Mouse (Mus musculus) adrenal gland, postnatal 14 days (tissue): ENCODE measurements around the gene Dhx34. TPM values are rescaled to one million over a fixed set of nuclear protein-coding genes. Genes with fewer than 3 reads are reported as not detected.
"Not testable (repeated sequence)": the region's sequence is repeated elsewhere in the genome, so short reads cannot be mapped to it uniquely, and the experiment has no call there.

ENCODE experiments used
- DNase-seq: peaks from one replicate; pipeline ENCODE4 v3.0.0; 2021; ENCODE audit warnings: mixed read lengths
- long read RNA-seq, 2 experiments: library from polyadenylated mRNA; stranded (forward); transcript quantifications; one replicate each; pipeline ENCODE4 v2.0.0; 2021
- total RNA-seq: library from RNA; stranded (reverse); gene quantifications from 2 replicates; pipeline ENCODE4 v1.2.3, GENCODE M21; 2021

Gene Dhx34
- total RNA-seq, result 12.3 and 13.7 TPM in 2 replicates
- long read RNA-seq, experiment 1, partial matches to known transcripts, result 12 of 21 reads
- long read RNA-seq, experiment 1, other reads (novel, unspliced or antisense), result 8 of 21 reads
- long read RNA-seq, experiment 2, partial matches to known transcripts, result 12 of 22 reads
- long read RNA-seq, experiment 2, other reads (novel, unspliced or antisense), result 7 of 22 reads

DNA sequence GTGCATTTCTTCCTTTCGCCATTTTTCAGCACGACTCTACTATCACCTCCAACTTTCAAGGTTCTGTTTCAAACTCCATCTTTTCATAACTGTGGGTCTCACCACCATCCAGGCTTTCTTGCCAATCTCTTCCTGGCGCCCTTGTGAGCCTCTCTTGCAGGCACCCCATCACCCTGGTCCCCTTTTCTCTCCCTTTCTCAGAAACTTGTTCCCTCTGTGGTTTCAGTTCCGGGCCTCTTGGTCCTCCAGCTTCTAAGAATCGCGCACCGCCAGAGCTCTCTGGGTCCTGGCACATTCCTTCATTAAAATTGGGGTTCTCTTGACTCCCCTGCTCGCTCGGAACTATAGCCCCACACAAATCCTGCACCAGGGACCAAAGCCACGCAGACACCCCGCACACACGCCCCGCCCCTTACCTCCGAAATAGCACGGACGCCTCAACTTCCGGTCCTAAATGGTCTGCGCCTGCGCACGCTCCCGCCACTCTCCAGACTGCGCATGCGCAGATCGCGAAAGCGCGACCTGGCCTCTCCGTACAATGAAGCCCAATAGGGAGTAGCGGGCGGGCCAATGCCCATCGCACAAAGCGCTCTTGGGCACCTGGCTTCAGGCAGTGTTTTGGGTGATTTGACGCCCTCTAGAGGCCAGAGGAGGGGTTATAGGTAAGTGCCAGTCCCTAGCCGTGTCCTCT lies at the start of gene Dhx34:
Gene Dhx34, minus strand, starts transcription at position 456 of the 691 bp plus-strand sequence.
- peak; percentile 97 for DNase-seq

DNA sequence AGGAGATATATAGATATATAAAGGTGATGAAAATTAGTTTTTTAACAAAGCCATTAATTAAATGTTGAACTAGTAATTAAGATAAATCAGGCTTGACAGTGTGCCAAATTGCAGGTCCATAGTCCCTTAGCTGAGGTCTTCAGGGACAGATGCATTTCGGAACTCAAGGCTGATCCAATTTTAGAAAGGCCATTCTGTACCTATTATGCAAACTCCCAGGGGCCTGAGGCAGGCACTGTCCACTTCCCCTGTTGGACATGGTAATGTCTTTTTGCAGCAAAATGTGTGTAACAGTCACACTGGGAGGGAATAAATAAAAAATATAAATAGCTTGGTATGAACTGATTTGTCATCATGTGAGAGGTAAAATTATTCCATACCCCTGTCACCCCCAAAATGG lies 49.3 kb upstream of the Dhx34 start:
- no peak for DNase-seq

DNA sequence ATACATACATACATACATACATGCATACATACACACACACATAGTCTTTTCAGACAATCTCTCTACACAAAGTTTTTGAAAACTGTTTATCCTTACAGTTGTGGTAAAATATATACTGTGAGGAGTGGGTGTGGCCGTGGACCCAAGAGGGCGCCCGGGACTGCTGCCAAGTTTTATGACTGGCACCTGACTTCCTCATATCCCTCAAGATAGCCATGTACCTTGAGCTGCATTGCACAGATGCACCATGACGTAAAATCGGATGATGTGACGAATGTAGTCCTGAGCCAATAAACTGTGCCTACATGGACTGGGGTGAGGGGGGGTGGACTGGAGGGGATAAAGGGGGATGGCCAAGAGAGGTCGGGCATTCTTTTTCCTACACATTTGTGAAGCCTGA lies 44.8 kb upstream of the Dhx34 start:
- not testable (repeated sequence) for DNase-seq

DNA sequence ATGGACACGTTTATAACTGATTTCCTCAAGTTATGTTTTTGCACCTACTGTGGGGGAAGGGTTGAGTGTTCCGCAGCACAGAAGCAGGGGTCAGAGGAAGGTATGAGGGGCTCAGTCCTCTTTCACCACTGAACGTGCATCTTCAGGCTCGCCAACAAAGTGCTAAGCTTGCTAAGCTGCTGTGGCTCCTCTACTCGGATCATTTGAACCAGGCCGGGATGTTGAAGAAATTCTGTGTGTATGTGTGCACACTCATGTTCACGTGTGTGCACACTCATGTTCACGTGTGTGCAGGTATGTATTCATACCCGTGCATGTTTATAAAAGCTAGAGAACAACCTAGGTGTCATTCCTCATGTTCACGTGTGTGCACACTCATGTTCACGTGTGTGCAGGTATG lies 44.0 kb upstream of the Dhx34 start:
- DNase-seq, result no peak

DNA sequence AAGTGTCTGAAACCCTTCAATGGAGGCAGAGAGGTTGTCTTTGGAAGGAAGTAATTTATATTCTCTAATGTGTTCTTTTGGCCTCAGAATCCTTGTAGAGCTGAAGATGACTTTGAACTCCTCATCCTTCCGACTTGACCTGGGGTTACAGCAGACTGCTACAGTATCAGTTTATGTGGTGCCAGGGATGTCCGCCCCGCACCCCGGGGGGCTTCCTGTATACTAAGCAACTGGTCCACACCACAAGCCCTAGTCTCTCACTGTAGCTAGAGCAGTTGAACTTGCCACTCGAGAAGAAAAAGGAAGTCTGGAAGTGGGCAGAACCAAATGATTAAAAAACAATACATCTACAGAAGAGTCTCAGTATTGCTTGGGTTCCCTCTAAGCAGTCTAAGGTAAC lies 42.0 kb upstream of the Dhx34 start:
- DNase-seq, result no peak

DNA sequence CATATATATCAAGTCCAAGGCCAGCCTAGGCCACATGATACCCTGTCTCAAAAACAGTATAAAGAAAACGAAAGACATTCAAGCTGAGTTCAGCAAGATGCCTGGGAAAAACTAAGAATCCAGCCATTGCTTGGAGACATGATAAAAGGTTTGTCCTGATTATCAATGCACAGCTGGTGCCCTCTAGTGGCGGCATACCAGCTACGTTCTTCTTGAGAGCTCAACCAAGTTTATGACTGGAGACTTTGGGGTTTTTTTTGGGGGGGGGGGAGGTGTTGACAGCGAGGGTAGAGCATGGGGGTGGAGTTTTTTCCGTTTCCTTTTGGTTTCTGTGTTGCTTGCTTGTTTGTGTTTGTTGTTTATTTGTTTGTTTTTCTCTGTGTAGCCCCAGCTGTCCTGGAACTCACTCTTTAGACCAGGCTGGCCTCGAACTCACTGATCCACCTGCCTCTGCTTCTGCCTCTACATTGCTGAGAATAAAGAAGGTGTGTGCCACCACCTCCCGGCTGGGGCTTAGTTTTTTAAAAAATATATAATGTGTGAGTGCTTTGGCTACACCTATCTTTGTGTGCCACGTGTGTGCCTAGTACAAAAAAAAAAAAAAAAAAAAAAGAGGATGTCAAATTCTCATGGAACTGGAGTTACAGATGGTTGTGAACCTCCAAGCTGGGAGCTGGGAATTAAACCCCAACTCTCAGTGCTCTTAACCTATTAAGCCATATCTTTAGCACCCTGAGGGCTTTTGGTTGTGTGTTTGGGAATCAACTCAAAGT lies 41.4 kb upstream of the Dhx34 start:
- DNase-seq, result peak; percentile 87

DNA sequence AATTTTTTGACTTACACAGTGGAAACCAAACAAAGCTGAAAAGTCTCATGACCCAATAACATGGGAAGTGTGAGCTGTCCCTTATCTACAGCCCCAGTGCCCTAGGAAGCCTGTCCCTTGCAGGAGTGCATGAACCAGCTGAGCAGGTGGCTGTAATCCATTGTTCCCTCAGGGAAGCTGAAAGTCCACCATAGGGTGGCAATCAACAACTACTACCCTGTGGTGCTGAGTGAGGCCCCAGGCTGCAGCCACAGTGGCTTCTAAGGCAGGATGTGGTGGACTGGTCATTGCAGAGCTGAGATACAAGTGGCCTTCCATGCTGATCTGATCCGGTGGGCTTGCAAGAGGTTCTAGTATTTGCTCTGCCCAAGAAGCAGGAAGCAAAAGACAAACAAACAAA lies 39.3 kb upstream of the Dhx34 start:
- no peak for DNase-seq

DNA sequence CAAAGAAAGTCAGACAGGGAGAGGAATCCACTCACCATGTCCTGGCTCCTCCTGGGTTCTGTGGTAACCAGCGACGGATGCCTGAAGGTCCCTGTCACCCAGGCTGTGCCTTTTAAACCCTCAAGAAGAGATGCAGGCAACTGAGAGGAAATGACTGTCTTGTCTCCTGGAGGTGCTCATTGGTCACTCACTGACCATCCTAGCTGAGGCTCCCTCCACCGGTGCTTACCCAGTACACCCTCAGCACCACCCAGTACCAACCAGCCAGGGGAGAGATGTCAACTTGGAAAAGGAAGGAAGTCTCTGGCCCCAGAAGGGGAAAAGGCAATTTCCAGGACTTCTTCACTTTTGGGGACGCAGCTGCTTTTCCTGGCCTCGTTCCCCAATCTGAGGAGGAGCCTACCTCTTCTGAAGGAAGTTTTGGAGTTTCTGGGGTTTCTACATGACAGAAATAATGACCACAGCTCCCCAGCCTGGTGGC lies 37.3 kb upstream of the Dhx34 start, which contains the start of gene C5ar1:
Gene C5ar1, minus strand, starts transcription at position 431 of the 481 bp plus-strand sequence.
- DNase-seq, result no peak

DNA sequence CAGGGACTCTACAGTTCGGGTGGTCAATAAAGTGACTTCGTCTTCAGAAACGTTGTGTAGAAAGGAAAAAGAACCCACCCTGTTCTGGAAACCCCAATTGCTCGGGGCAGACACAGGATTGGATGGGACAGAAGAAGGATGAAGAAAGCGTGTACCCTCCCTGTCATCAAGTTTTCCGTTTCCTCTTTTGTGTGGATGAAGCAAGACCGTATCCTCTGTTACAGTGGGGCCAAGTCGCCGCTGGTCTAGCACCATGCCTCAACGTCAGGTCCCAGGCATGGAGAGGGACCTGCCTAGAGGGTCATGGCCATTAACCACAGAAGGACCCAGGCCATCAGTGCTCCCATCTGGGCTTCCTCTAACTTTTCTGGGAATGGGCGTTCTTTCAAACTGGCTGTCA lies 36.0 kb upstream of the Dhx34 start:
- no peak for DNase-seq

DNA sequence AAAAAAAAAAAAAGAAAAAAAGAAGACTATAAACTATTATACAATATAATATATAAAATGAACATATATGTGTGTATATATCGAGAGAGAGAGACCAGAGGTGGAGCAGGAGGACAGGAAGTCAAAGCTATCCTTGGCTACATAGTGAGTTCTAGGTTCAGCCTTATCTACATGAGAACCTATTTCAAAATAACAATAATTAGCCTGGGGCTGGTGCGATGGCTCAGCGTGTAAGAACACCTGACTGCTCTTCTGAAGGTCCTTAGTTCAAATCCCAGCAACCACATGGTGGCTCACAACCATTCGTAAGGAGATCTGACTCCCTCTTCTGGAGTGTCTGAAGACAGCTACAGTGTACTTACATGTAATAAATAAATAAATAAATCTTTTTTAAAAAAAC lies 34.1 kb upstream of the Dhx34 start:
- DNase-seq, result not testable (repeated sequence)

DNA sequence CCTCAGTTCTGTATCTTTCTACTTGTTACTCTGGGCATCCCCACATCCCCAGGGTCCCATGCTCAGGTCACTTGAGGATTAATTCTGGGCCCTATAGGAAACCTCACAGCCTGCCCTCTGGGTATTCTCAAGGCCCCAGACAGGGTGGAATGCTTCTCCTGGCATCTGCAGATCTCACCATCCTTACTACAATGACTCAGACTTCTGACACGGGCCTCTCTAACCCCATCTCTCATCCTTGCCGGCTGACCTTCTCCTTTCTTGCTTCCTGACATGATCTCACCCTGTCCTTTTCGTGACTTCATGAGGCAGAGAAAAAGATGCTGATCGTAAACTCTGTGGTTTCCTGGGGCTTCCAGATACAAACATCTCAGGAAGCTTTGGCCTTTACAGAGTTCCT lies 32.4 kb upstream of the Dhx34 start:
- peak; percentile 45 for DNase-seq

DNA sequence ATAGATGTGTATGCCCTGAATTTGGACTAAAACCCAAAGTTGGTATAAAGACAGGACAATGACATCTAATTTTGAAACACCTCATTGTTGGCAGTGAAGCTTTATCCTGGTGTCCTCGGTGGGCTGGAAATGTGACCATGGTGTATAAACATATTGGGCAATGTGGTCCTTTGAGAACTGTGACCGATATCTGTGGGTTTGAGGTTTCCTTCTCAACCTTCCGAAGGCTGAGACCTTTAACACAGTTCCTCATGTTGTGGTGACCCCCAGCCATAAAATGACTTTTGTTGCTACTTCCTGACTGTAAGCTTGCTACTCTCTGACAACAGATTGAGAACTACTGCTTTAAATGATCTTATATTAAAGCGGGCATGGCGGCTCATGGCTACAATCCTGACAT lies 28.9 kb upstream of the Dhx34 start:
- DNase-seq, result no peak

DNA sequence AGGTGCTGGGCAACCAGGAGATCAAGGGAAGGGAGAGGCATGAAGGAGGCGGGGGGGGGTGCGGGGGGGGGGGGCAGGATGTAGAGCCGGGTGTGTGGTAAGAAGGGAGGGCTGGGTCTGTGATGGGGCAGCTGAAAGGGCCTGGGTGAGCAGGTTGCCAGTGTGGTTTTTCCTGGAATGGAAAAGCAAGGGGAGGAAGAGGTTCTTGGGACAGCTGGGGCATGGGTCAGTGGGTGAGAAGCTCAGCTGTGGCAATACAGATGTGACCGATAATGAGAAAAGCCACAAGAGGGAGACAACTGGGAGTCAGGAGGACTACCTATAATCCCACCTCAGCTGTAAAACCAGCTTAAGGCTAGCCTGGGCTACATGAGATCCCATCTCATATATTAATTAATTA lies 24.1 kb upstream of the Dhx34 start:
- no peak for DNase-seq

DNA sequence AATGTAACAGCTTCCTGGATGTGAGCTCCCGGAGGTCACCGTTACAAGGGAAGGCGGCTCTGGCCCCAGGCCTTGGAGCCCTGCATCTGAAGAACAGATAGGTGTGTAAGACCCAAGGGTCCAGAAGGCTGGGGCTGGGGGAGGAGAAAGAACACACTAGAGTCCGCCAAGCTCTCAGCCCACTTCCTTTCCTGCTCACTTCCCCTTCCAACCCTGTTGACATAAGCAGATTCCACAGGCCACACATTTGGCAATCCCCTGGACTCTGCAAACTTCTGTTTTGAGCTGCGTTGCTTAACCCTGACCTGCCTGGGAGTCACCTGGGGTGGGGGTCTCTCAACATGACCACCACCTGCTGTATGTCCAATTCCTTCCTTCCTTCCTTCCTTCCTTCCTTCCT lies 22.2 kb upstream of the Dhx34 start, which contains the start of gene C5ar2:
Gene C5ar2, minus strand, starts transcription at position 88 of the 400 bp plus-strand sequence.
- DNase-seq, result no peak

DNA sequence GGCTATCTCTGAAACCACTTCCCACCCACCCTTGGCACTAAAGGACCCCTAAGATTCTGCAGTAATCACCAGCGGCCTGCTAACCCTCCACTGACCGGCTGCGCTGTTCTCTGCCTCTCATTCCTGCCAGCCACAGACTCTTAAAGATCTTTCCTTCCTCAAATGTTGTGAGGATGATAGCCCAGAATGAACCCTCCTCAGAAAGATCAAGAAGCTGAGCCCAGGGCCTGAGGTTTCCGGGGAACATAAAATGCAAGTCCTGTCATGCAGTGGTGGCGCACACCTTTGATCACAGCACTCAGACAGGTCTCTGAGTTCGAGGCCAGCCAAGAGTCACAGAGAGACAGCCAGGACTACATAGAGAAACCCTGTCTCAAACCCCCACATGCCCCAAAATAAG lies 20.4 kb upstream of the Dhx34 start:
- no peak for DNase-seq

DNA sequence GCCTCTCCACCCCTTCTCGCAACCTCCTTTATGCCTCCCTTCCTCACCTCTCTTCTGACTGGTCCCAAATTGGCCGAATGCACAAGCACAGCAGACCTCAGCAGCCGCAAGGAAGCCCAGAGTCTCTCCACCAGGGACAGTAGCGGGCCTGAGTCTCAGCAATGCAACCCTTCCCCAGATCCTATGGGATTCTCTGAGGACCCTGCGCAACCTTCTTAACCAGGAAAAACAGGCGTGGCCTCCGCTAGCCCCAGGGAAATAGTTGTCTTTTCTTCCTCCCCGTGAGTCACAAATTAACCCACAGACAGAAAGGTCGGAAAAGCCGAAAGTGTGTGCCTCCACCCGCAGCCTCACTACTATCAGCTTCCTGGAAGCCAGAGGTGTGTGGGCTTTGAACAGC lies 19.9 kb upstream of the Dhx34 start:
- no peak for DNase-seq

DNA sequence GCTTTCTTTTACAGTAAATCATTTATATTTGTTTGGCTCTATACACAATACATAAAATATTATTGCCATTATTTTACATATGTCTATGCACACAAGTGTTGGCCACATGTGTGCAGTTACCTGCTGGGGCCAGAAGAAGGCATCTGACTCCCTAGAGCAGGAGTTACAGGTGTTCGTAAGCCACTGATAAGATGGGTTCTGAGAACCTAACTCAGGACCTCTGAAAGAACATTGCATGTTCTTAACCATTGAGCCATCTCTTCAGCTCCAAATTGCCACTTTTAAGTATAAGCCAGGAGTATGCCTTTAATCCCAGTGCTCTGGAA lies 19.1 kb upstream of the Dhx34 start:
- no peak for DNase-seq

DNA sequence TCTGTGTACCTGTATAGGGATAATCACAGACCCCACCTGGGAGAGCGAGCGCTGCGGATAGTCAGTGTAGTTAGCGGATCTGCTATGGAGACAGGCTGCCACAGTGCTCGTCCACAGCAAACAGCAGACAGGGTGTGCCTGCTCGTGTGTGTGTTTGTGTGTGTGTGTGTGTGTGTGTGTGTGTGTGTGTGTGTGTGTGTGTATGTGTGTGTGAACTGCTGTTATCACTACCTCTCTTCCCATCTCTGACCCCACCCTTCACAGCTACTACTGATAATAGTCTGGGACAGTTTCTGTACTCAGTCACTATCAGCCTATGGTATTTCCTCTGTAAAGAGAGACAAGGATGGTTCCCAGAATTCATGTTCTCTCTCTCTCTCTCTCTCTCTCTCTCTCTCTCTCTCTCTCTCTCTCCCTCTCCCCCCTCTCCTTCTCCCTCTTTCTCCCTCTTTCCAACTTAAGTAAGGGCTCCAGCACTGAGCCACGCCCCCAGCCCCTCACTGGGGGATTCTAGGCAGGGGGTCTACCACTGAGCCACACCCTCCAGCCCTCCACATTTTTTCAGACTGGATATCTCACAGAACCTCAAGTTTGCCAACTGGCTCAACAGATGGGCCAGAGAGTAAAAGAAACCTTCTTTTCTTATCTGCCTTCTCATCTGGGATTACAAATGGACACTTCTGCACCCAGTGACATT lies 18.6 kb upstream of the Dhx34 start:
- DNase-seq, result no peak

DNA sequence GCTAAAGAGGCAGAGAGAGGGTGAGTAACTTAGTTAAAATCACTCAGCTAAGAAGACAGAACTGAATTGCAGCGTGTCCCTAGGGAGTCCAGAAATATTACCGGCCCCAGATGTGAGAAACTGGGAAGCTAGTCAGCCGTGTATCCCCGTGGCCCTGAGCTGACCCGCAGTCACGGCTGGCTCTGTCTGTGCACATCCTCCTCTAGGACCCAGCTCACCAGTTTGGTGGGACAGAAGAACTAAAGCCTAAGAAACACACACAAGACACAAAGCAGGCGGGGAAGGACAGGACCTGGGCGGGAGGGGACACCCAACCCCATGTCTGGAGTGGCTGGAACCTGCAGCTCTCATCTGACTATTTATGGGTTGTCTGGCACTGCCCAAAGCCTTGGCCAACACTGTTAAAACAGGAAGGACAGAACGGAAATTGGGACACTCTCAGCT lies 17.7 kb upstream of the Dhx34 start:
- peak; percentile 53 for DNase-seq

DNA sequence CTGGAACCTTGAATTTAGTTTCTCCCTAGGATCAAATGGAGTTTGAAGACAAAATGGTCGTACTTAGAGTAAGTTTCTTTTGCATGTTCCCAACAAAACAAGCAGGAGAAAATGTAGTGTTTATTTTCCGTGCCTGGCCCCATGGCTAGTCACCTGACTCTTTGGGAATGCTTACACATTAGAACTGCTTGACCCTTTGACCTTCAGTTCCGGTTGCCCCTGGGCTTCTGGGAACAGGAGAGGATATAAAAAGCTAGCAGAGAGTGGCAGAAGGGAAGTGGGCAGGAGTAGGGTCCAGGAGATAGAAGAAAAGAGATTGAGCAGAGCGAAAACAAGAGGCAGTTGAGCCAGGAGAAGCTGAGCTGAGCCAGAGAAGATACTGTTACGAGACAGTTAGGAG lies 8.0 kb upstream of the Dhx34 start:
- DNase-seq, result no peak

DNA sequence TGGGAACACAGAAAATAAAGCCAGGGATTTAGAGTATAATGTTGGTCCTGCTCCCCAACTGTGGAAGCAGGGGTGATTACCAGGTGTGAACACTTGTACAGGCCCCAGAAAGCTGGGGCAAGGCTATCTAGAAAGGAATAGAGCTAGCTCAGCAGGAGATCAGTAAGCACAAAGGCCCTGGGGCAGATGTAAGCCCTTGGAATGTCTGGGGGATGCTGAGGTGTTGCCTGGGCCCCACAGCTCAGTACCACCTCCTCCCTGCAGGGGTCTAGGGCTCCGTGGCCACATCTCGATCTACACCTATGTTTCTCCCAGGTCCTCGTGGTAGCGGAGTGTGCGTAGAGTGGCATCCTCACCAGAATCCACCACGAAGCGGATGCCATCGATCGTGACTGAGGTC lies 7.9 kb downstream of the Dhx34 start:
- DNase-seq, result no peak

DNA sequence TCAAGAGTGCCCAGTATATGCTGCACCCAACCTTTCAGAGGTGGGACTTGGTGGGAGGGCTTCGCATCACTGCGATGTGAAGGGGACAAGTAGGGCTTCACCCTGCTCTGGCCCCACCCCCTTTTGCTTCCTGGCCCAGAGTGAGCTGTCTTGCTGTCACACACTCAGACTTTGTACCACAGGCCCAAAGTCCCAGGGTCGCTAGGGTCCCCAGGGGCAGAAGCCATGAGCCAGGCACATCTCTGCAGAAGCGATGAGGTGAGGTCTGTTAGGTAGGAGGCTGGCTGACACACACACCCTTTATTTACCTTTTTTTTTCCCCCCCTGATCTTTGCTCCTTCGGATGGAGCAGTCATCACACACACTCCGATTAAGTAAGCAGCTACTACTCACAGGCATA lies 8.6 kb downstream of the Dhx34 start:
- DNase-seq, result no peak

DNA sequence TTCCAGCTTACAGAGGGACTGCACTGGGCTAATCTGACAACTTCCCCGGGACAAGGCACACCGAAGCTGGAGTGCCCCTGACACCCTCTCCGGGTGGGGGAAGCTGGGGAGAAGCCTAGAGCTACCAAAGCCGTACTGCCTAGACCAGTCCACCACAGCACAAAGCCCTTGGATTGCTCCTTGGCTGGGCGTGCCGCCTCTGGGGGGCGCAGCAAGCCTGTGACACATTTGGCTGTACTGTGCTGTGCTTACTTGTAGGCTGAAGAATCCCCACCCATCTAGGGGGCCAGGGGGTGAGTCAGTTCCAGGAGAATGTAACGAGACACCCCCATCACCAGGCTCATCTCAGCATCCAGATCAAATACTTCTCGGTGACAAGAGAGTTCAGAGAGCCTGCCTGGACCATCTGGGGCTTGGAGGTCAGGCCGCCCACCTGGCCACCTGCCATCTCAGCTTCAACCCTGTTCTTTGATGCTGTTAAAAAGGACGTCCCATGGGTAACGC lies 10.9 kb downstream of the Dhx34 start:
- DNase-seq, result no peak
